Mouse (Mus musculus): Measurements from ENCODE around the gene Zscan2.

Zscan2 gene

GRCm38 (mm10) chr7:80843910-80844640, 16.6 kb upstream of the Zscan2 start:
- no peak for DNase-seq (ENCODE audit: low read depth, low spot score)

DNA sequence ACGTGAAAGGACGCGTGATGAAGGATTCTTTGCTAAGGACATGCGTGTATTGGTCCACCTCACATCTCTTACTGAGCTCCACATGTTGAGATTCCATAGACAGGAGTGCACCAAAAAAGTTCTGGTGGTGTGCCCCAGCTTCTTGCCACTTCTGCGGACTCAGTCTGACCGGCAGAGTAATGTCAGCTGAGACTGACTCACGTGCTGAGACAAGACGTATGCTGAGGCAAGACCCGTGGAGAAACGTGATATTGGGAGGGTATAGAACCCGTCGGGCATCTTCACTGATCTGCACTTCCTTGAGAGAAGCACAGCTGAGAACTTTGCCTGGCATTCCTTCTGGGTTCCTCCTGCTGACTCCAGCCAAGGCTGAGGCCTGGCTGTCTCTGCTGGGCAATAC, 16.0 kb upstream of the Zscan2 start:
- DNase-seq (ENCODE audit: low read depth, low spot score): no peak

- no peak for DNase-seq (ENCODE audit: low read depth, low spot score)
Measured at GRCm38 (mm10) chr7:80845621-80846279, 15.0 kb upstream of the Zscan2 start.

DNA sequence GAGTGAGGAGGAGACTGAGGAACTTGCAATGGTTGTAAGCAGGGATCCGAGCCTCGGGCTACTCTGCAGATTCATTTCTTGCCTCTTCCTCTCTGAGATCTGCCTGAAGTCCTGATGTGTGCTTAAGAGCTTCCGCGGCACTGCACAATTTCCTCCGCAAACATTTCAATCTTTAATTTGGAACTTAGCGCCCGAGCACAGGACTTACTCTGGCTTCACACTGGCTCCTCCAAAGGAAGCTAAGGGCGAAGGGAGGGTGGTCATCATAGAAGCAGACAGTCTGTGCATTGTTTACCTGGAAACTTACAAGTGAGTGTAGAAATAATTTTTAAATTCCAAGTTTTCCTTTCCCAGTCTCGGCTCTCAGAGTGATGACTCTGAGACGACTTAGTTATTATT, 14.4 kb upstream of the Zscan2 start:
- no peak for DNase-seq (ENCODE audit: low read depth, low spot score)

GRCm38 (mm10) chr7:80846709-80847108, 14.0 kb upstream of the Zscan2 start:
- no peak for DNase-seq (ENCODE audit: low read depth, low spot score)

DNA sequence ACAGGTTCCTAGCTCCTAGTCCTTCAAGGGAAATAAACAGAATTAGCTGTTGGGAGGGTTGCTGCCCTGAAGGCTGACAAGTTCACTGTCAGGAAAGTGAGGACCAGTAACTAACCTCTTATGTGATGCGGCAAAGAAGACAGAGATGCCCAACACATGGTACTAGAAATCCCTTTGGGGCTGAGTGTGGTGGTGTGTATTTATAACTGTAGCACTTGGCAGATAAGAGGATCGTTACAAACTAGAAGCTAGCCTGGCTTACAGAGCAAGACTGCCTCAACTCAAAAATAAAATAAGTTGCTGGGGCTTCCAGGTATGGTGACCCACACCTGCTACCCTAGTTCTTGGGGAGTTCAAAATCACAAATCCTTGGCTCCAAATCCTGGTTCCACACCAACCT, 11.5 kb upstream of the Zscan2 start:
- DNase-seq (ENCODE audit: low read depth, low spot score): no peak

DNA sequence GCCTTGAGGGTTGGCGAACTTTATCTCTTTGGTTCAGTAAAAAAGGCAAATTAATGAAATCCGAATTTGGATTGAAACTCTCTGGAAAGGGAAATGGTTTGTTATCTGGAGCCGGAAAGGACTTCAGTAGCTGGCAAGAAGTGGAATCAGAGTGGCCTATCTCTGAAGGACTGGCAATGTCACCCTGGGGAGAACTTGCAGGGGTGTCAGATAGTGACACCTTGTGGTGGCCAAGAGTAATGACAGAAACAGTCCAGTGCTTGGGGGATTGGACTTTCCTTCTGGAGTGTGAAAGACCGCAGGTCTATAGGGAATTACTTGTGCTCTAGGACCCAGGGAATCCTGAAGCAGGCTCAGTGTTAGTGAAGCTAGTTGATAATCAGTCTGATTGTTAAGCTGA, 11.0 kb upstream of the Zscan2 start:
- peak; percentile 71 for DNase-seq (ENCODE audit: low read depth, low spot score)

GRCm38 (mm10) chr7:80850520-80850919, 10.2 kb upstream of the Zscan2 start:
- DNase-seq (ENCODE audit: low read depth, low spot score): no peak

- no peak for DNase-seq (ENCODE audit: low read depth, low spot score)
Measured at GRCm38 (mm10) chr7:80853218-80853617, 7.5 kb upstream of the Zscan2 start.

- no peak for DNase-seq (ENCODE audit: low read depth, low spot score)
Measured at GRCm38 (mm10) chr7:80855316-80855715, 5.4 kb upstream of the Zscan2 start.

DNA sequence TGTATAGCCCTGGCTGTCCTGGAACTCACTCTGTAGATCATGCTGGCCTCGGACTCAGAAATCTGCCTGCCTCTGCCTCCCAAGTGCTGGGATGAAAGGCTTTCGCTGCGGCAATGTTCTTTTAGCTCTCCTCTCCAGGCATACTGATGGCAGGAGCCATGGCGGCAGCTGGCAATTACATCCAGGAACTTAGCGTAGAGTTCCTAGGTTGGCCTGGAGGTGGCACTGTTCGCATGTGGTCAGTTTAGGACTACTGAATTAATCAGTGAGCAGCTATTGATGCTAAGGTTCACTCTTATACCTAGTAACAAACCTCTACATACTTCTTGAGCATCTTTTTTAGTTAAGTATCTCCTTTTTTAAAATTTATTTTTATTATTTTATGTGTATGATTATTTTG, 3.5 kb upstream of the Zscan2 start:
- DNase-seq (ENCODE audit: low read depth, low spot score): peak; percentile 73

- DNase-seq (ENCODE audit: low read depth, low spot score): peak; percentile 88
Measured at GRCm38 (mm10) chr7:80860227-80860626, 493 bp upstream of the Zscan2 start.

DNA sequence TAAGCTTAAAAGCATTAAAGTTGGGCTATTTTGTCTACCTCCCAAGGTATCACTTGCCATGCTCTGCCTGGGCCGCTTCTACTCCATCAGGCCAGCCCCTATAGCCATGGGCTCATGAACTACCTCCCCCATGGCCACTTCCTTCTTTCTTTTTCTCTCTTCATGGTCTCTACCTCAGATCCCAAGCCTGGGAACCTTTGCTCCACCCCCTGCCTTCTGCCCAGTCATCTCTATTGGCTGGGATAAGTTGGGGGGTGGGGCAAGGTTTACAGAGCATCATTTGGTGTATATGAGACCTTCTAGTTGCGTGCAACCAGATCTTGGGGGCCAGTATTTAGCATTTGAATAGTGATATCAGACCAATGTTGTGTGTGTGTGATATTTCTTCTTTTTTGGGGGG, 1.8 kb downstream of the Zscan2 start:
- DNase-seq (ENCODE audit: low read depth, low spot score): peak; percentile 60

GRCm38 (mm10) chr7:80863520-80863919, 2.8 kb downstream of the Zscan2 start:
- peak; percentile 51 for DNase-seq (ENCODE audit: low read depth, low spot score)

- peak; percentile 58 for DNase-seq (ENCODE audit: low read depth, low spot score)
Measured at GRCm38 (mm10) chr7:80864151-80864550, 3.4 kb downstream of the Zscan2 start.

- peak; percentile 91 for DNase-seq (ENCODE audit: low read depth, low spot score)
Measured at GRCm38 (mm10) chr7:80864831-80865230, 4.1 kb downstream of the Zscan2 start.

GRCm38 (mm10) chr7:80865521-80865920, 4.8 kb downstream of the Zscan2 start:
- DNase-seq (ENCODE audit: low read depth, low spot score): peak; percentile 63

- DNase-seq (ENCODE audit: low read depth, low spot score): no peak
Measured at GRCm38 (mm10) chr7:80866514-80867147, 5.9 kb downstream of the Zscan2 start.

DNA sequence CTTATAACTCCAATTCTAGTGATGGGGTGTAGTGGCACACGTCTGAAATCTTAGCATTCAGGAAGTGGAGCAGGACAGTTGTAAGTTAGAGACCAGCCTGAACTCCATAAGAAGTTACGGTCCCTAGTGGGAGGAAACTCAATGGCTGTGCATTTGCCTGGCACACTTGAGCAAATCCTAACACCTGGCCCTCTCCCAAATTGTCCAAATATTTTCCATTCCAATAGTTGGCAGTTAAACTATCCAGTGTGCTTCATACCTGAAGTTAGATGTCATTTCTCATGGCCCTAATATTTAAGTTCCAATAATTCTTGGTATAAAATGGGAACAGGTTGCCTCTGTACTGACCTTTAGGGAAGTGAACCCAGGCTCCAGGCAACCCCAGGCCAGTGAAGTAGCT, 8.0 kb downstream of the Zscan2 start:
- no peak for DNase-seq (ENCODE audit: low read depth, low spot score)

DNA sequence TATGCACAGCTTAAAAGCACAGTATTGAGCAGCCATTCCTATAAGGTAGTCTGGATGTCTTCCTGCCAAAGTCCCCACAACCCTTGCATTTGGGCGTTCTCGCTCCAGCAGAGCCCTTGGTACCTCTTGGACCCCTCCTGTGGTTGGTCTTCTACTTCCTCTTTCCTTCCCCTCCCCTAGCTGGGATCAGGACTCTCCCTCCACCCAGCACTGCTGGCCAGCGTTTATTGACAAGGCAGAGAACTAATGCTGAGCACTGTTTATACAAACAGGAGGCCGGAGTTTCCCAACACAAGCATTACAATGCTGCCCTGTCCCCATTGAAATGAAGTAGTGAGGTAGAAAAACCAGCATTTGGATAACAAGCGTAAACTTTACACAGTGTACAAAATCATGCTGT, 12.3 kb downstream of the Zscan2 start:
- no peak for DNase-seq (ENCODE audit: low read depth, low spot score)

GRCm38 (mm10) chr7:80873631-80874030, 12.9 kb downstream of the Zscan2 start:
- DNase-seq (ENCODE audit: low read depth, low spot score): no peak

GRCm38 (mm10) chr7:80875727-80876126, 15.0 kb downstream of the Zscan2 start:
- no peak for DNase-seq (ENCODE audit: low read depth, low spot score)

Measured in CD4-positive helper T cell, adult 2 months (primary cell).